Mouse (Mus musculus): ENCODE results near the gene Pdgfra. TPM values are rescaled to one million over a fixed set of nuclear protein-coding genes. Genes with fewer than 3 reads are reported as not detected.

Pdgfra gene
- polyA plus RNA-seq, 1 experiment: 115 TPM

DNA sequence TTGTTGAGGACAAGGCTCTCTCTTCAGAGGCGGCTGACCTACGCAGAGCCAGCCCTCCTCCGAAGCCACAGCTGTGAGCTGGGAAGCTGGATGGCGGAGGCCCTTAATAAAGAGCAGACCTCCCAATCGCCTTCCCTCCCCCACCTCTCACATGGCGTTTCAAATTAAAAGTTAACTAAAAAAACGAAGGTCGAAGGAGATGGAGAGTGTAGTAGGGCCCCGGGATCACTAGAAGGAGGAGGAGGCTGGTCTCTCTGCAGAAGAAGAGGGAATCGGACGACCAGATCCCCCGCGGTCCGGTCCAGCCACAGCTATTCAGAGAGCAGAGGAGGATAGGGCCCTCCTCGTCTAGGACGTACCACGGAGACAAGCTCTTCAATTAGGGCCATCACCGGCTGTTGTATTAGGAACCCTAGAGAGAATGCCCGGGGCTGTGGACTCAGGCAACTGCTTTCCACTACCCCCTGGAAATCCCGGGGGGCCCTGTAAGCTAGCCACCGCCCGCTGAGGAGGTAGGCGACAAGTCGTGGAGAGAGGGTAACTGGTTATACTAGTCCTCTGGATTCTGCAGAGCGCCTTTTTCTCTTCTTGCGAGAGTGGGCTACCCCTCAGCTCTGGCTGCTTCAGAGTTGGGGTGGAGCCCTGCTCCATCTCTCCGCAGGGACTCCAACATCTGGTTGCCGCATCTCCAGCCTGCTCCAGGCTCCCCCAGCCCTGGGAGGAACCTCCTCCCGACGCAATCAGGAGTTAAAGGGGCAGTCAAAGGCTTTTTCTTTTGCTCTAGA, 3.6 kb upstream of the Pdgfra start:
- H3K4me3 ChIP-seq (ENCODE audit: insufficient read depth, low read length): no peak overlapping the region
- no peaks in the 10 kb centered on the region for H3K4me1 ChIP-seq (ENCODE audit: control insufficient read depth, insufficient read depth, low read length)
- H3K27ac ChIP-seq (ENCODE audit: insufficient read depth, low read length): peak overlapping the region; percentile 68
- TF ChIP-seq CTCF (IDR thresholded peaks at IDR 0.05; ENCODE audit: borderline replicate concordance, insufficient read depth, low read length) (no peak), POLR2A (IDR thresholded peaks at IDR 0.05; ENCODE audit: low read depth, low read length) (peak; percentile 64)

DNA sequence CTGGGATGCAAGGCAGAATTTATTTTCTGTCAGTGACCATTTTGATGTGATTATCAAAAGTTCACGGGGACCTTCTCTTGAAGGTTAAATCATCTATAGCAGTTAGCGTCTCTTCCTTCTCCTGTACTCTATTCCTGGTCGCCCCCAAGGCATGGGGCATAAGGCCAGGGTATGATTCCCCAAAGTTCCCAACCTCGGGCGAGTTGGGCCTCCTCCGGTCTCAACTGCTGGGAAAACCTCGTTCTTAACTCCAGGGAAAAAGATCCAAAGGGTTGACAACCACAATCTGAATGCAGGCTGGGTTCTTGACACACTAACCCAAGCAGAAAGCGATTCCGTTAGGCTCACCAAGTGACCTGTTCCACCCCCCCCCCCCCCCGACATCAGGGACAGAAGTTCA, 2.7 kb upstream of the Pdgfra start:
- peak overlapping the region; percentile 68 for H3K27ac ChIP-seq (ENCODE audit: insufficient read depth, low read length)
- no peak for TF ChIP-seq POLR2A (IDR thresholded peaks at IDR 0.05; ENCODE audit: low read depth, low read length)
- TF ChIP-seq CTCF (IDR thresholded peaks at IDR 0.05; ENCODE audit: borderline replicate concordance, insufficient read depth, low read length): no peak
- no peaks in the 10 kb centered on the region for H3K4me1 ChIP-seq (ENCODE audit: control insufficient read depth, insufficient read depth, low read length)
- no peak overlapping the region for H3K4me3 ChIP-seq (ENCODE audit: insufficient read depth, low read length)

DNA sequence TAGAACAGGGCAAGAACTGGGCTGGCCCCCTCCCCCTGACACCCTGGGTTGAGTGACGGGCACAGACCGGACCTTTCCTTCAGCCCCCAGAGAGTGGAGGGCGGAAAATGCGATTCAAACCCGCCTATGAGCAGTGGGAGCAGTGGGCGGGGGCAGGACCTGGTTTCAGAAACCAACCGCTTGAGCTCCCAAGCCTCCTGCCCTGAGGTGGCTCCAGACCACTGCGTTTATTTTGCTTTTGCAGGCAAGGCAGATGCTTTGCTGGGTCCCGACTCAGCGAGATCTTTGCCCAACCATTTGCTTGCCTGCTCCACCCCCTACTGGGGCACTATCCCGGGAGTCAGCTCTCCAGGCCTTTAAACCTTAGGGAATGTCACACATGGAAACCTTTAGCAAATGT, 2.2 kb upstream of the Pdgfra start:
- peak overlapping the region; percentile 68; the same call in 1 of the 2 replicates for H3K27ac ChIP-seq (ENCODE audit: insufficient read depth, low read length)
- H3K4me1 ChIP-seq (ENCODE audit: control insufficient read depth, insufficient read depth, low read length): no peaks in the 10 kb centered on the region
- TF ChIP-seq CTCF (IDR thresholded peaks at IDR 0.05; ENCODE audit: borderline replicate concordance, insufficient read depth, low read length): no peak
- peak; percentile 67 for TF ChIP-seq POLR2A (IDR thresholded peaks at IDR 0.05; ENCODE audit: low read depth, low read length)
- no peak overlapping the region for H3K4me3 ChIP-seq (ENCODE audit: insufficient read depth, low read length)

DNA sequence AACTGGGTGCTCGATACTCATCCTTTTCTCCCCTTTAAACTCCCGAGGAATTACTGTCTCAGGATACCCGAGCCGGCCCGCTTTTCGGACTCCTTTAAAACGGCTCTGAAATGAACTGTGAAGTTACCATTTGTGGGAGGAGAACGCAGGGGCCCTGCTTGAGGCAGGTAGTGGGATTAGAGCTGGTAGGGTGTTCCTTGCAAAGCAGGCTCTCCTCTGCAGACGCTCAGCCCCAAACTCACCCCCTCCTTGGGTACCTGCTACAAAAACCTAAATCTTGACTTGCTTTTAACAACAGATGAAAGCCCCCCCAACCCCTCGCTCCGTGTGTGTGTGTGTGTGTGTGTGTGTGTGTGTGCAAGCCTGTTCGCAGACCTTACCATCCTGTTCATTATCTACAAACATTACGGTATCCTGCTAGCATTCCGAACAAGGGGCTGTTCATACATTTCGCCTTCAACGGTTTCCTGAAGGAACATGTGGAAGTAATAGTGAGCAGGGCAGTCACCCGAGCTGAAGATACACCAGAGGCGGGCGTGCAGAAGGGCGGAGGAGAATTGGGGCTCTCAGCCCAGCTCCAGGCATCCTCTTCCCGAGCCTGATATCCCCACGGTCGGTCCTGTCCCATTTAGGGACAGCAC, 1.6 kb upstream of the Pdgfra start:
- H3K4me3 ChIP-seq (ENCODE audit: insufficient read depth, low read length): no peak overlapping the region
- H3K27ac ChIP-seq (ENCODE audit: insufficient read depth, low read length): peak overlapping the region; percentile 68
- no peaks in the 10 kb centered on the region for H3K4me1 ChIP-seq (ENCODE audit: control insufficient read depth, insufficient read depth, low read length)
- TF ChIP-seq POLR2A (IDR thresholded peaks at IDR 0.05; ENCODE audit: low read depth, low read length) (peak; percentile 45; the same call in 1 of the 2 replicates), CTCF (IDR thresholded peaks at IDR 0.05; ENCODE audit: borderline replicate concordance, insufficient read depth, low read length) (no peak)

DNA sequence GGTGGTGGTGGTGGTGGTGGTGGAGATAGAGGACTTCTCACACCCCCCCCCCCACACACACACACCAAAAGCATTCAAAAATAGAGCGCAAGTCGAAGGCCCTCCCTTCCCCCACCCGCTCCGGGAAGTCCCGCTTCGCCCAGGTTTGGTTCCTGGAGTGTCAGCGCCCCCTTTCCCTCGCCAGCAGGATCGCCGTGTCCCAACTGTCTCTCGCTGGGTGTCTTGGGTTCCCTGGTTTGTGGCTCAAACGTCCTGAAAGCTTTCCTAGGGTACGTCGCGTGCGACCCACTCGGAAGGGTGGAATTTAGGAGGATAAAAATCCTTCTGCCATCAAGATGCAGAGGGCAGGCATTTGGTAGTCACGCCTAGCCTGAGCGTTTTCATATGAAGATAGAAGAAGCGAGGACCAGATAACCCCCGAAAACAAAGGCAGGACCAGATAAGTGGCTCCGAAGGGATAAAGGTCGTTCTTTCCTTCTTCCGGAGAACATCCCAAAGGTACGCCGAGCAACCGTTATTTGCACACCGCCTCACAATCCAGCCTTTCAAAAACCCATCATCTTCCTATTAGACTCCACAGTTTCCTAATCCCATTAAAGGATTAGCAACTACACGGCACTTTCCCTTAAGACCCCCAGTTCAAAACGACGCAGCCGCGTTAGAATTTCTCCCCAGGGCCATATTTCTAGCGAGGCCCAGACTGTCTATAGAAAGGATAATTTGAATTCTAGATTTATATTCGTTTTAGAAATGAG, 769 bp upstream of the Pdgfra start:
- Histone ChIP-seq H3K4me1 (ENCODE audit: control insufficient read depth, insufficient read depth, low read length) (no peaks in the 10 kb centered on the region), H3K4me3 (ENCODE audit: insufficient read depth, low read length) (peak overlapping the region; percentile 34), H3K27ac (ENCODE audit: insufficient read depth, low read length) (peak overlapping the region; percentile 88)
- peak; percentile 72; the same call in 1 of the 2 replicates for TF ChIP-seq CTCF (IDR thresholded peaks at IDR 0.05; ENCODE audit: borderline replicate concordance, insufficient read depth, low read length)
- TF ChIP-seq POLR2A (IDR thresholded peaks at IDR 0.05; ENCODE audit: low read depth, low read length): peak; percentile 58; the same call in 1 of the 2 replicates

DNA sequence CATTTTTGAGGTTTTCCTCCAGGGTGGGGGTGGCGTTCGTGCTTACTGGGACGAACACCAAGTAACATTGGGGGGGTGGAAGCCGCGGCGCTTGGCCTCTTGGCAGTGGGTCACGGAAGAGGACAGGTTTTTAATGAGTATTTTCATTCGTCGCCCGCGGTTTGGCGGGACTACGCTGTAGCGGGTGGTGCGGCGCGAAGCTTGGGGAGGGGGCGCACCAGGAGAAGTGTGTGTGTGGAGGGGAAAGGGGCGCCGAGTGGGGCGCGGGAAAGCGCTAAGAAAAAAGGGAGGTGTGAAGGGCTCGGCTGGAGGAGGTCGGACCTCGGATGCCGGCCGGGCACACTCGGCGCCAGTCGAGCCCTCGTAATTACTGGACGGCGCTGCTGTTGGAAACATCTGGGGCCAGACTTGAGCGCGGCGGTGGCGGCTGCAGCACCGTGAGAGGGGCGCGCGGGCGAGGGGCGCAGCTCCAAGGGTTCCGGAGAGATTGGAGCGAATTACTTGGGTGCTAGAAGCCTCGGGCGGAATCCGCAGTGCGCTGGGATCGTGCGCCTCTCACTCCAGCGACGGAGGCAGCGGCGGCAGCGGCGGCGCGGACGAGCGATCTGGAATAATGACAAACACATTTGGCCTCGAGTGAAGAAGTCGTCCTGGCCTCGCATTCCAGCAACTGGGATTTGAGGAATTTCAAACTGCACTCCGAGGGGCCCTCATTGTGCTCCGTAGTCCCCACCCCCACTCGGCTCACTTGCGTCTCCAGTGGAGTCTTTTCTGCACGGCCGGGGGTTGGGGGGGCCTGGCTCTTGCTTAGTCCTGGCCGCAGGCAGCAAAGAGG, 916 bp downstream of the Pdgfra start:
- TF ChIP-seq POLR2A (IDR thresholded peaks at IDR 0.05; ENCODE audit: low read depth, low read length) (peak; percentile 37), CTCF (IDR thresholded peaks at IDR 0.05; ENCODE audit: borderline replicate concordance, insufficient read depth, low read length) (no peak)
- Histone ChIP-seq H3K27ac (ENCODE audit: insufficient read depth, low read length) (peak overlapping the region; percentile 90), H3K4me3 (ENCODE audit: insufficient read depth, low read length) (peak overlapping the region; percentile 59), H3K4me1 (ENCODE audit: control insufficient read depth, insufficient read depth, low read length) (no peaks in the 10 kb centered on the region)

DNA sequence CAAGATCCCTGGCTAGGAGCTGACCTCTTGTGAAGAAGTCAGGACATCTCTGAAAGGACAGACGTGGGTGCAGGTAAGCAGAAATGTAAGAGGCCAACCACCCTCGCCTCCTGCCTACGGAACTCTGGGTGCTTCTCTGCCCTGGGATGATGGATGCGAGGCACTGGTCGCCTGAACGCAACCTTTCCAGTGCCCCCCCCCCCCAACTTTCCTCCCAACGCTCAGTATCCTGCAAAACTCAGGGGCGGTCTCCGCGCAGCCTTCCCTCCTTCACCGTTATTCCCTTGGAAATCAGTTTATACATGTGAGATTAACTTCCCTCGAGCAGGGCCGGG, 1.5 kb downstream of the Pdgfra start:
- Histone ChIP-seq H3K4me3 (ENCODE audit: insufficient read depth, low read length) (peak overlapping the region; percentile 59), H3K4me1 (ENCODE audit: control insufficient read depth, insufficient read depth, low read length) (no peaks in the 10 kb centered on the region), H3K27ac (ENCODE audit: insufficient read depth, low read length) (peak overlapping the region; percentile 90)
- TF ChIP-seq CTCF (IDR thresholded peaks at IDR 0.05; ENCODE audit: borderline replicate concordance, insufficient read depth, low read length) (no peak), POLR2A (IDR thresholded peaks at IDR 0.05; ENCODE audit: low read depth, low read length) (peak; percentile 6; the same call in 1 of the 2 replicates)

DNA sequence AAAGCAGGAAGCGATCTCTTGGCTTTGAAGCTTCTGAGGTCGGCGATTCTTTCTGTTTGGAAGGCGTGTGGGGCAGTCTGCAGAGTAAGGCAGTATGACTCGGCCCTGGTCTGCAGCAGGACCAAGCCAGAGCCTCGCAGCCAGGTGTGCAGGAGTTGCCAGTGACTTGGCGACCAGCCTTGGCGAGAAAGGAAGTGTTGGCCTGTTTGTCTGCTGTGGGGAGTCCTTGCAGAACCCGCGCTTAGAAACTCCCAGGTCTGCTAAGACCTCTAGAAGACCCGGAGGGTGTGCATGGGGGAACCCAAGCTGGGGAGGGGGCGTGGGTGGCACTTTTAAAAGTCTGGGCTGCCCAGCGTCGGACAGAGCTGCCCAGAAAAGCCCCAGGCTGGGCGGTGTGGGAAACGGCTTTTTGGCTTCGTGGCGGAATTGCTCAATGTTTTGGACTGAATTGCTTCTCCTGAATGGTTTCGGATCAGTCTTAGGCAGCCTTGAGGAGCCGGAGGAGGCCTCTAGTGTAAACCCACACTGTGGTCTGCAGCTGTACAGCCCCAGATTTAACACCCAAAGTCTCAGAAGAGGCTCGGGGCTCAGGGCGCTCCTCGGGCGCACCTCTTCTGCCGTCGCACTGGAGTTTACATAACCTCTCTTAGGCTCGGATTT, 2.0 kb downstream of the Pdgfra start:
- H3K4me3 ChIP-seq (ENCODE audit: insufficient read depth, low read length): peak overlapping the region; percentile 59
- TF ChIP-seq POLR2A (IDR thresholded peaks at IDR 0.05; ENCODE audit: low read depth, low read length) (peak; percentile 19; the same call in 1 of the 2 replicates), CTCF (IDR thresholded peaks at IDR 0.05; ENCODE audit: borderline replicate concordance, insufficient read depth, low read length) (no peak)
- no peaks in the 10 kb centered on the region for H3K4me1 ChIP-seq (ENCODE audit: control insufficient read depth, insufficient read depth, low read length)
- H3K27ac ChIP-seq (ENCODE audit: insufficient read depth, low read length): peak overlapping the region; percentile 90

All from embryonic fibroblast, embryonic 13.5 days (primary cell).